Mouse (Mus musculus) G1E (cell line): ENCODE data around the gene Pcsk2.

Experiments
- CTCF ChIP-seq: IDR thresholded peaks from 2 replicates; pipeline ENCODE4 v1.5.1; 2012; ENCODE audit warnings: low read depth, low read length, inconsistent platforms, mixed read lengths
- POLR2AphosphoS5 ChIP-seq: IDR thresholded peaks from 2 replicates; pipeline ENCODE4 v1.6.1; 2012; ENCODE audit warnings: low read depth, low read length, inconsistent platforms; ENCODE audit not compliant: insufficient replicate concordance
- TAL1 ChIP-seq: conservative IDR thresholded peaks from 2 replicates; pipeline ENCODE4 v1.6.1; 2012; ENCODE audit warnings: low read depth, low read length, inconsistent platforms, mixed read lengths

DNA sequence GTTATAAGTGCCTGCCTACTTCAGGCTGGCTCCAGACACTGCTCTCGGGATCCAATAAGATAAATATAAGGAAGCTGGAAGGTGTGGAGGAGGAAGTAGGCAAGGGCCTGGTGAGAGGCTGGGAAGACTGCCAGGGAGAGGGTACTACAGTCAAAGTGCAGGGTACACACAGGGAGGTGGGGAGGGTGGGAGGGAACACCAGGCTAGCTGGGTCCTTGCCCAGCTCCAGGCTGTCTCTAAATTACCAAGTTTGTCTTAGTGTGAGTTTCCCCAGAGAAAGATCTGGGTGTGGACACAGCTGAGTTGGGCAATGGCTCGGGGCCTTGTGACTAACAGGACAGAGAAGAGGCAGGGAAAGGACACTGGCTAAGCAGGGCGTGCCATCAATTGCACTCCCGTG lies 300.8 kb downstream of the Pcsk2 start:
- TF ChIP-seq CTCF = no peak
- TF ChIP-seq POLR2AphosphoS5 = no peak
- no peak for TF ChIP-seq TAL1
